Mouse (Mus musculus) duodenum, adult 2 months (tissue): ENCODE measurements around the gene Fndc11. TPM values are rescaled to one million over a fixed set of nuclear protein-coding genes. Genes with fewer than 3 reads are reported as not detected.

ENCODE experiments used
- polyA plus RNA-seq: library from polyadenylated mRNA; depleted of rRNA; stranded (reverse); fragments of >200 nt; gene quantifications from 2 replicates; pipeline ENCODE4 v1.2.3, GENCODE M21; 2012; ENCODE audit warnings: low replicate concordance; rRNA removed

The Fndc11 gene
- polyA plus RNA-seq = 0.30 and 0.58 TPM in 2 replicates

DNA sequence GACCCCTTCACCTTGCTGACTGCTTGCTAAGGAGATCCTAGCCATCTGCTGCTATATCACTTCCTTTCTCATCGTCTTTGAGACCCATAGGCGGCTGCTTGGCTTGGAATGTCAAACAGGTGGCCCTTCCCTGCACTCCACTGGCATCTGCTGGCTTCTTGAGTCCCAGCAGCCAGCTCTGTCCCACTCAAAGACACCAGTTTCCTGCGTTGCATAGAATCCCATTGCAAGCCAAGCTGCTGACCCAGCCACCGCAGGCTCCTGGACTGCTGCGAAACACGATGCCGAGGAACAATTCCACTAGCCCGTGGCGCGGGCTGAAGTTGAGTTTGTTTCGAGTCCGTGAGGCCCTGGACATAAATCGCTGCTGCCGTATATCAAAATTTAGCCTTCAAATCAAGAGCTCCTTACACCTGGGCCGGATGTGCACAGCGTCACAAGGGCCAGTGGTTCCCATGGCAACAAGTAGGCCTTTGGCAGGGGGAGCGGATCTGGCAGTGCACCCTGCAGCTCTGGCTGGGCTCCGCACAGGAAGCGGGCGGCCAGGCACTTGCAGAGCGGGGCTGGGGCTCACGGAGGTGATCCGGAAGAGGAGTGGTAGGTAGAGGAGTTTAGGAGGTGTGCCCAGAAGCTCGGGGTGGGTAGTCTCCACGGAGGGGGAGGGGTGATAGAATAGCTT, at the start of gene Fndc11:
TSS of gene Fndc11 (plus strand) at position 476 of the 679 bp plus-strand sequence.

GRCm38 (mm10) chr2:181187121-181188000, 32.5 kb upstream of the Fndc11 start, which contains the start of gene Ppdpf:
Gene Ppdpf, plus strand, starts transcription at chr2:181187247.

DNA sequence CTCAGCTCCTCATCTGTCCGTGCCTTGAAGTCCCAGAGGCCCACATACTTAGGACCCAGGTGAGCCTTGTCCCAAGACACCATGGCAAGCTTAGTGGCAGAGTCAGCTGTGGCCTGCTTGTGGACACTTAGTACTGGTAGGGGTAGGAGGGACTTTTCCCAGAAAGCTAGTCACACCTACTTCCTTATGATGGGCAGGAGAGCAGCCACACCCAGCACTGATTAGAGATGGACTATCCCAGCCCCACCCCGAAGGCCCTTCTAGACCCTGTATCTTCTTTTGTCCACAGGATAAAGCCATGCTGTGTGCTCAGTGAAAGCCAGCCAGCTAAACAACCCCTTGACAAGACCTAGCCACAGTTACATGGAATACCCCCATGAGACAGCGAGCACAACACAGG, 17.4 kb upstream of the Fndc11 start, which contains the start of gene Ptk6:
TSS of gene Ptk6 (minus strand) at position 368 of the 400 bp plus-strand sequence.

GRCm38 (mm10) chr2:181213021-181213445, 6.8 kb upstream of the Fndc11 start, which contains the start of gene Srms:
Gene Srms, minus strand, starts transcription at chr2:181213185.

GRCm38 (mm10) chr2:181241602-181242313, 21.9 kb downstream of the Fndc11 start, which contains the start of gene Helz2:
Gene Helz2, minus strand, starts transcription at chr2:181242027.

Other genes with a start within 250 kb of the Fndc11 start
- gene Col20a1, start 233.5 kb upstream of the Fndc11 start, polyA plus RNA-seq = 2.1 and 3.8 TPM in 2 replicates
- 0.02 and 0.11 TPM in 2 replicates for gene Chrna4, start 176.5 kb upstream of the Fndc11 start, polyA plus RNA-seq
- 0.38 and 0.50 TPM in 2 replicates for gene Kcnq2, start 84.7 kb upstream of the Fndc11 start, polyA plus RNA-seq
- 2.7 and 3.7 TPM in 2 replicates for gene Eef1a2, start 63.0 kb upstream of the Fndc11 start, polyA plus RNA-seq
- gene Ppdpf, start 32.8 kb upstream of the Fndc11 start, polyA plus RNA-seq = 266 and 328 TPM in 2 replicates
- gene Ptk6, start 17.2 kb upstream of the Fndc11 start, polyA plus RNA-seq = 1.1 and 6.9 TPM in 2 replicates
- gene Srms, start 6.8 kb upstream of the Fndc11 start, polyA plus RNA-seq = 0.57 and 0.96 TPM in 2 replicates
- gene Helz2, start 22.0 kb downstream of the Fndc11 start, polyA plus RNA-seq = 30.3 and 39.9 TPM in 2 replicates
- gene Gmeb2, start 68.0 kb downstream of the Fndc11 start, polyA plus RNA-seq = 16.9 and 31.9 TPM in 2 replicates
- gene Stmn3, start 94.5 kb downstream of the Fndc11 start, polyA plus RNA-seq = 2.8 and 2.9 TPM in 2 replicates
- 14.4 and 16.6 TPM in 2 replicates for gene Rtel1, start 99.7 kb downstream of the Fndc11 start, polyA plus RNA-seq
- 12.9 and 14.2 TPM in 2 replicates for gene Zgpat, start 144.9 kb downstream of the Fndc11 start, polyA plus RNA-seq
- gene Arfrp1, start 145.4 kb downstream of the Fndc11 start, polyA plus RNA-seq = 14.4 and 16.3 TPM in 2 replicates
- gene Lime1, start 160.1 kb downstream of the Fndc11 start, polyA plus RNA-seq = 79.8 and 83.0 TPM in 2 replicates
- 0.85 and 0.96 TPM in 2 replicates for gene Zbtb46, start 239.4 kb downstream of the Fndc11 start, polyA plus RNA-seq